Mouse (Mus musculus) hindbrain, embryonic 15.5 days (tissue): Measurements from ENCODE around the gene Rhob. TPM values are rescaled to one million over a fixed set of nuclear protein-coding genes. Genes with fewer than 3 reads are reported as not detected.
A peak's percentile ranks its signal among the peaks of the same experiment; 100 is the strongest.

ENCODE experiments used
- ATAC-seq: fragments of 200-750 bp; cut with Nextera tagmentation; 2 replicates; pipeline ENCODE4 v1.8.0; 2017; ENCODE audit warnings: low read depth, moderate number of reproducible peaks, moderate TSS enrichment; ENCODE audit not compliant: low FRiP score
- H3K27ac ChIP-seq: fragments of 300-500 bp; sonication (generic); replicated peaks from 2 replicates; pipeline ENCODE4 v1.5.1; 2015; ENCODE audit warnings: mild to moderate bottlenecking, inconsistent platforms
- H3K27me3 ChIP-seq: fragments of 300-500 bp; sonication (generic); 2 replicates; pipeline ENCODE4 v1.6.1; 2015; ENCODE audit warnings: control low read depth, inconsistent platforms
- H3K36me3 ChIP-seq: fragments of 300-500 bp; sonication (generic); 2 replicates; pipeline ENCODE4 v1.6.1; 2015; ENCODE audit warnings: control low read depth, inconsistent platforms
- H3K4me1 ChIP-seq: fragments of 300-500 bp; sonication (generic); replicated peaks from 2 replicates; pipeline ENCODE4 v1.6.1; 2015; ENCODE audit warnings: control low read depth, inconsistent platforms
- H3K4me2 ChIP-seq: fragments of 300-500 bp; sonication (generic); 2 replicates; pipeline ENCODE4 v1.6.1; 2015; ENCODE audit warnings: moderate library complexity, mild to moderate bottlenecking, inconsistent platforms
- H3K4me3 ChIP-seq: fragments of 300-500 bp; sonication (generic); 2 replicates; pipeline ENCODE4 v1.5.1; 2015; ENCODE audit warnings: mild to moderate bottlenecking, inconsistent platforms
- H3K9ac ChIP-seq: fragments of 300-500 bp; sonication (generic); 2 replicates; pipeline ENCODE4 v1.6.1; 2015; ENCODE audit warnings: inconsistent platforms
- H3K9me3 ChIP-seq: fragments of 300-500 bp; sonication (generic); 2 replicates; pipeline ENCODE4 v1.6.1; 2016; ENCODE audit warnings: control low read depth, inconsistent platforms
- WGBS: fragments of 180-500 bp; shearing (Covaris S2); methylation state at CpG from one replicate; pipeline ENCODE4 v1.1.7; 2015; 5-methylcytosine and 5-hydroxymethylcytosine counted together
- polyA plus RNA-seq: library from polyadenylated mRNA; unstranded; fragments of >200 nt; fragmentation: Nextera tagmentation; extraction: Ambion mirVana; gene quantifications from 2 replicates; pipeline ENCODE4 v1.2.1, GENCODE M21; 2015

The Rhob gene
- polyA plus RNA-seq, 1 experiment from 2014 or later = 103 TPM

DNA sequence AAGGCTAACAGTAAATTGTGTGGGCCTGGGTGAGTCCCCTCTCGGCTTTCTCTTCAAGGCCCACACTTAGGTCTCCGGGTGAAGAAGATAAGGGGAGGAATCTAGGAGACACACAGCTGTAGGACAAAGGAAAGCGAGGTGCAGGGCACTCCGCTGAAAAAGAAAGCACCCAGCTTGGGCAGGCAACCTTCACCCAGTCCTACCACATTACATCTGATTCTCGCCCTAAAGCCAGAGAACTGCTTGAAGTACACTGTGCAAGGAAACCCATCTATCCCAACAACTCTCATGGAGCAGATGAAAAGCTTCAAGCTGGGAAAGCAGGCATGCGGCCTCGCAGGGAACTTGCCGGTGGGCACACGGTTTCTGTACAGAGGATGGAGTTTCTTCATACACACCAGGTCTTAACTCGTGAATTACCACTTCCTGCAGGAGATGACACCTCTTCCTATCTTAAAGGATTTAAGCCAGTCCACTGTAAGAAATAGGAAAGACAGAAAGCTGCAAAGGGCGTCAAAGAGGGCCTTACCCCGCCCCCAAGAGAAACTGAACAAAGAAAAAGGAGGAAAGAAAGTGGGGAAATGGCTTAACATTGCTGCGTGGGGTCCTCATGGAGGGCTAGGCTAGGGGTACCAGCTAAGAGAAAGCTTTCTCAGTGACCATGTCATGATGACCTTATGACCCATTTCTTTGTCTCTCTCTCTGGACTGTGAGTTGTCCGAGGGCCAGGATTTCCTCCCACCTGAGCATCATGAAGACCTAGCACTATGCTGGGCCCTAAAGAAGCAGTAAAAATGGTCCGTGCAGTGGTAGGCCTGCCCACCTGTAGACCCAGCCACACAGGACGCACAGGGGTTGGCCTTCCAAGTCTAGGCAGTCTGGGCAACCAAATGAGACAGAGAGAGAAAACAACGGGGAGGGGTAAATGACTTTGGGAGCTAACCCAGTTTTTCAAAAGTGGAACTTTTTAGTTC lies 1.1 kb upstream of the Rhob start:
- Histone ChIP-seq H3K27ac (peak overlapping the region; percentile 100), H3K4me3 (peak overlapping the region; percentile 86), H3K36me3 (no peaks in the 10 kb centered on the region), H3K9me3 (no peaks in the 10 kb centered on the region), H3K27me3 (no peaks in the 10 kb centered on the region), H3K9ac (peak overlapping the region; percentile 64), H3K4me1 (peaks cover 33% of the 10 kb centered on the region), H3K4me2 (peak overlapping the region; percentile 84)
- WGBS = 41% methylated on average over 17 of the region's 17 CpGs
- no peak for ATAC-seq

DNA sequence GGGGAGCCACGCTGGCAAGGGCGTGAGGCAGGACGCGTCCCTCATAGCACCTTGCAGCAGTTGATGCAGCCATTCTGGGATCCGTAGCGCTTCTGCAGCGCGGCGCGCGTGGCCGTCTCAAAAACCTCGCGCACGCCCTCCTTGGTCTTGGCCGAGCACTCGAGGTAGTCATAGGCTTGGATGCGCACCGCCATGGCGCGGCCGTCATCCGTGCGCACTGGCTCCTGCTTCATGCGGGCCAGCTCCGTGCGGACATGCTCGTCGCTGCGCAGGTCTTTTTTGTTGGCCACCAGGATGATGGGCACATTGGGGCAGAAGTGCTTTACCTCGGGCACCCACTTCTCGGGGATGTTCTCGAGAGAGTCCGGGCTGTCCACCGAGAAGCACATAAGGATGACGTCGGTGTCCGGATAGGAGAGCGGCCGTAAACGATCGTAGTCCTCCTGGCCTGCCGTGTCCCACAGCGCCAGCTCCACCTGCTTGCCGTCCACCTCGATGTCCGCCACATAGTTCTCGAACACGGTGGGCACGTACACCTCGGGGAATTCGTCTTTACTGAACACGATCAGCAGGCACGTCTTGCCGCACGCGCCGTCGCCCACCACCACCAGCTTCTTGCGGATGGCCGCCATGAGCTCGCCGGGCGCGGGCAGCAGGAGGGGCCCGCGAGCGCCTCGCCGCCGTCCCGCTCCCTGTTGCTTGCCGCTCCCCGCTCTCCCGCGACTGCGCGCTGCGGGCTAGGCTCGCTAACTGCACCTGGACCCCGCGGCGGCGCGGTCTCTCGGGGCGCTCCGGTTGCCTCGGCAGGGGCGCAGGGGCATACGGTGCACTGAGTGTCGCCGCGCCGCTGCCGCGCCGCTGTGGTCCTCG lies 573 bp downstream of the Rhob start:
- ATAC-seq = peak; percentile 72
- H3K9me3 ChIP-seq = no peaks in the 10 kb centered on the region
- under 1% methylated on average over 97 of the region's 99 CpGs for WGBS

DNA sequence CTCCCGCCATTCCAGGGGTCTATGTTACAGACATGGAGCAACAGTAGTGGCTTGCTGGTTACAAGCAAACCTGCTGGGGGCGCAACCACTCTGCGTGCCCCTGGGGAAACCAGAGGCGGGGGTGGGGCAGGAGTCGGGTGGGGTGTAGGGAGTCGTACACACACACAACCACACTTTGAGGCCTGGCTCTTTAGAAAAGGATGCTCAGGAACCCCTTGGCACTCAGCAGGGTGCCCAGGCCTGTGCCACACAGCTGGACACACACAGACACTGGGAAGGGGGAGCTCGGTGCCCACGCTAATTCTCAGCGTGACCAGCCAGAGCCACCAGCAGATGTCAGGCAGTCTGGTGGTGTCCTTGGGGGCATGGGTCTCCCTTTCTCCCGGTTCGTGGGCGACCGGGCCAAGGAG lies 1.2 kb downstream of the Rhob start:
- 0 out of 2 replicates have a peak, but pooled peaks have one; percentile 0 for ATAC-seq
- Histone ChIP-seq H3K4me3 (peak overlapping the region; percentile 86), H3K27ac (peak overlapping the region; percentile 100), H3K27me3 (no peaks in the 10 kb centered on the region), H3K4me2 (peak overlapping the region; percentile 84), H3K4me1 (peaks cover 36% of the 10 kb centered on the region), H3K36me3 (no peaks in the 10 kb centered on the region), H3K9me3 (no peaks in the 10 kb centered on the region), H3K9ac (peak overlapping the region; percentile 98)
- WGBS = 0% methylated on average over 12 of the region's 13 CpGs

More for the DNA sequence above, 573 bp downstream of the Rhob start:
- no peaks in the 10 kb centered on the region for H3K36me3 ChIP-seq
- H3K27me3 ChIP-seq = no peaks in the 10 kb centered on the region
- H3K4me3 ChIP-seq = peak overlapping the region; percentile 86
- peaks cover 36% of the 10 kb centered on the region for H3K4me1 ChIP-seq
- peak overlapping the region; percentile 84 for H3K4me2 ChIP-seq
- H3K27ac ChIP-seq = peak overlapping the region; percentile 100
- H3K9ac ChIP-seq = peak overlapping the region; percentile 98

DNA sequence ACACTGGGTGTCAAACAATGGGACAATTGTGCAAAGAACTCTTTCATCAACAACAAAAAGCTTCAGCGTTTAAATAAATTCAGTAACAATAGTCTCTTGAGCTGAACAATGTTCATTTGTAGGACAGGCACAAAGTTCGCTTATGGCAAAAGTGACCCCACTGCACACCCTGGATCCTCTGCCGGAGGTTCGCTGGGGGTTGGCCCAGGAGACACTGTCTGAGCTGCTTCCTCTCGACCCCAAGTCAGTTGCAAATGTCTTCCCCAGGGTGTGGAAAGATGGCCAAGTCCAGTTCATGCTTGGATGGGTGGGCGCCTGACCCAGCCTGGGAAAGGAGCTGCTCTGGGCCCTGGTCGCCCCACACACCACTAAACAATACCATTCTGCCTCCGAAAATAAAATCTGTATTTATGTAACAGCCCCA lies 1.6 kb downstream of the Rhob start:
- peak overlapping the region; percentile 98 for H3K9ac ChIP-seq
- peak overlapping the region; percentile 100 for H3K27ac ChIP-seq
- no peaks in the 10 kb centered on the region for H3K27me3 ChIP-seq
- H3K4me1 ChIP-seq = peaks cover 36% of the 10 kb centered on the region
- H3K4me2 ChIP-seq = peak overlapping the region; percentile 84
- H3K4me3 ChIP-seq = peak overlapping the region; percentile 86
- no peak for ATAC-seq
- no peaks in the 10 kb centered on the region for H3K36me3 ChIP-seq
- H3K9me3 ChIP-seq = no peaks in the 10 kb centered on the region
- WGBS = 3% methylated on average over 8 of the region's 8 CpGs

DNA sequence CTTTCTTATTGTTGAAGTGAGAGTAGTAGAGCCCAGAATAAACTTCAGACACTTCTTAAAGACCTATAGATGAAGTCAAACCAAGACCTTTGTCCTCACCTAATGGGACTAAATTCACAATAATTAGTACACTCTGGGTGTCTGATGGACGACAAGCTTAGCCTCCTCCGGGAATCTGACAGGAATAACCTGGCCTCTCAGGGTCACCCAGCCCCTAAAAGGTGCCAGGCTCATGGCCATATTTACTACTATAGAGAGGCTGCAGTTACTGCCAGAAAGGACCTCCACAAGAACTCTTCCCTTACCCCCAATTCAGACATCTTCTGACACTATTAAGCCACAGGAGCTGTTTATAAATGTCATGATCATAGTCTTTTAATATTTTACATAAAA lies 2.5 kb downstream of the Rhob start:
- H3K4me1 ChIP-seq = peaks cover 36% of the 10 kb centered on the region
- no peaks in the 10 kb centered on the region for H3K9me3 ChIP-seq
- ATAC-seq = no peak
- peak overlapping the region; percentile 98; the same call in 1 of the 2 replicates for H3K9ac ChIP-seq
- 11% methylated on average over 2 of the region's 2 CpGs for WGBS
- H3K27ac ChIP-seq = no peak overlapping the region
- H3K27me3 ChIP-seq = no peaks in the 10 kb centered on the region
- no peaks in the 10 kb centered on the region for H3K36me3 ChIP-seq
- peak overlapping the region; percentile 84 for H3K4me2 ChIP-seq
- peak overlapping the region; percentile 86 for H3K4me3 ChIP-seq

DNA sequence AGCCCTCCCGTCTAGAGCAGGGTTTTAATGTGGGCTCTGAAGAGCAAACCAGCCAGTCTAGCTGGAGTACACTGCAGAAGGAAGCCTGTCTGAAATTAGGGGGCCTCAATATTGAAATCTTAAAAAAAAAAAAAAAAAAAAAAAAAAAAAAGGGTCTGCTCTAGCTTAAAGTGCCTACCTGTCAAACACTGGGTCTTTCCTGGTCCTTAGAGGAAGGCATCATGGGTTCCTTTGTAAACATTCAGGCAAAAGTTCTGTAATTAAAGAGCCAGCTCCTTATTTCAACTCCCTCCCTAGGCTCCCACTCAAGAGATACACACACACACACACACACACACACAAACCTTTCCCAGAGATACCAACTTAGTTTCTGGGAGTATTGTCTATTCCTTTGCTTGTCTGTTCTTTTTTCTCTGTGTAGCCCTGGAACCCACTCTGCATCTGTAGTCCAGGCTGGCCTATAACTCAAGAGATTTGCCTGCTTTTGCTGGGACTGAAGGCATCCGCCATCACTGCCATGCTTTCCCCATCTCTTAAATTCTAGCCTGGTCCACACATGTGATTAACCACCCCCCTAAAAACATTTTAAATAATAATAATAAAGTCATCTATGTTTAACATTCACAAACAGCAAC lies 3.0 kb downstream of the Rhob start:
- Histone ChIP-seq H3K27ac (peak overlapping the region; percentile 60), H3K9me3 (no peaks in the 10 kb centered on the region), H3K4me3 (peak overlapping the region; percentile 86), H3K4me1 (peaks cover 36% of the 10 kb centered on the region), H3K9ac (peak overlapping the region; percentile 3), H3K36me3 (no peaks in the 10 kb centered on the region), H3K4me2 (peak overlapping the region; percentile 84), H3K27me3 (no peaks in the 10 kb centered on the region)
- no peak for ATAC-seq
- 41% methylated on average over 2 of the region's 2 CpGs for WGBS

DNA sequence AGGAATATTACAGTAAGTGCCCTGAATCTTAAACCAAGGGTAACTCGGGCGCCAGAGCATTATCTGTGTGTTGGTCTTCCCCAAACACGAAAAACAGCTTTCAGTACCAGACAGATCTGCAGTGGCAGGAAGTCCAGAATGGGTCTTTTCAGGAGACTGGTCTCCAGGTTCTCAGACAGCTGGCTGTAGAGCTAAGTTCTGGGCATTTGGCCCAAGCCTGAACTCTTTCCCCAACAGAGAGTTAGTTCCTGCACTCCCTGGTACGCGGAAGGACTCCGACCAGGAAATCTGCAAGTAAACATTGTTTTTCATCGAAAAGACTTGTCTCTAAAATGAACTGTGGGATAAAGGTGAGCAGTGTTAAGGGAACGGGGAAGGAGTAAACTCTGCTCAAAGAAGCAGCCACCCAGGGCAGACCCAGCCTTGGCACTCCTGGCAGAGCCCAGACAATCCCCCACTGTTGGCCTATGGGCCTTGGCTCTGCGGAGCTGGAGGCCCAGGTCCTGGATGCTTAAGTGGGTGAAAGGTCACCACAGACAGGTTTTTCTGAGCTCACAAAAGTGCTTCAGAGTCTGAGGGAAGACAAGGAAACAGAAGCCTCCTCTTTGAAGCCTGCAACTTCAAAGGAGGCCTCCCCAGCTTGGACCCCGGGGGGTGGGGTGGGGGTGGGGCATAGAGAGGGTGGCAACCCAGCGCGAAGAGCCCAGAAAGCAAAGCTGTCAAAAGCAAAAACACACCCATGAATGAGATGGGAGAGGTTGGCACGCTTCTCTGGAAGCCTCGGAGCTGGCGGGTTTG lies 3.7 kb downstream of the Rhob start:
- peak overlapping the region; percentile 86 for H3K4me3 ChIP-seq
- H3K27ac ChIP-seq = peak overlapping the region; percentile 60
- 20% methylated on average over 15 of the region's 15 CpGs for WGBS
- no peaks in the 10 kb centered on the region for H3K27me3 ChIP-seq
- H3K9ac ChIP-seq = peak overlapping the region; percentile 3; the same call in 1 of the 2 replicates
- no peaks in the 10 kb centered on the region for H3K36me3 ChIP-seq
- ATAC-seq = no peak
- peaks cover 30% of the 10 kb centered on the region for H3K4me1 ChIP-seq
- H3K9me3 ChIP-seq = no peaks in the 10 kb centered on the region
- peak overlapping the region; percentile 84 for H3K4me2 ChIP-seq

DNA sequence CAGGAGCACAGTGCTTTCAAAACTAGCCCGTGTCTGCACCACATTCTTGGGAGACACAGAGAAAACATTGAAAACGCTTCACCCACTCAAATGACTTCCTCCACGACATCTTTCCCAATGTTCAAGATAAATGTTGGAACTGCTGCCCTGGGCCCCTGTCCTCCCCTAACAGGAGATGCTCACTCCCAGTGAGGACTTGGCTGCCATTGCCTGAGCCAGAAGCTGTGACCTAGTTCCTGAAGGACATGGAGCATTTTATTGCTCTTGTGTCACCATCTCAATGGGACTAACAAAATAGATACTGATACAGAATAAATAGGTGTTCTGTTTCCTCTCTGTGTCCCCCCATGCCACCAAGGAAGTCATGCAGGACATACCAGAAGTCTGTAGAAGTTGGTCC lies 5.1 kb downstream of the Rhob start:
- WGBS = 92% methylated on average over 3 of the region's 3 CpGs
- peaks cover 22% of the 10 kb centered on the region for H3K4me1 ChIP-seq
- H3K36me3 ChIP-seq = no peaks in the 10 kb centered on the region
- H3K9me3 ChIP-seq = no peaks in the 10 kb centered on the region
- no peak overlapping the region for H3K9ac ChIP-seq
- H3K4me2 ChIP-seq = no peak overlapping the region
- H3K27me3 ChIP-seq = no peaks in the 10 kb centered on the region
- H3K27ac ChIP-seq = no peak overlapping the region
- H3K4me3 ChIP-seq = no peak overlapping the region
- no peak for ATAC-seq

DNA sequence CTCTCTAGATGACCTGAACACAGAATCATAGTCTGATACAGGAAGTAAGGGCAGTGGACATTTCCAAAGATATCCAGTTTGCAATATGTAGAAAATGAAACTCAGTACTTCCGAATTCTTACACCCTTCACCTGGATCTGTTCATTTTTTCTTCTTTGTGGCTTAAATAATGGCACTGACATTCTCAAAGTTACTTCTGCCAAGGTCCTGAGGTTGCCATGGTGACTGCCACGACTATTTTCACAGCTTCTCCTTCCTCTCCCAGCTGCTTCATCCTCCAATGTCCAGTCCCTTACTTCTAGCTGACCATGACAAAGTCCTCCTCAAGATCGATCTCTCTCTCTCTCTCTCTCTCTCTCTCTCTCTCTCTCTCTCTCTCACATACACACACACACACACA lies 6.4 kb downstream of the Rhob start:
- ATAC-seq = no peak
- no peak overlapping the region for H3K4me3 ChIP-seq
- H3K9me3 ChIP-seq = no peaks in the 10 kb centered on the region
- no peaks in the 10 kb centered on the region for H3K36me3 ChIP-seq
- no peak overlapping the region for H3K4me2 ChIP-seq
- H3K27ac ChIP-seq = no peak overlapping the region
- no peaks in the 10 kb centered on the region for H3K27me3 ChIP-seq
- H3K4me1 ChIP-seq = peaks cover 22% of the 10 kb centered on the region
- 53% methylated on average over 3 of the region's 3 CpGs for WGBS
- H3K9ac ChIP-seq = no peak overlapping the region

DNA sequence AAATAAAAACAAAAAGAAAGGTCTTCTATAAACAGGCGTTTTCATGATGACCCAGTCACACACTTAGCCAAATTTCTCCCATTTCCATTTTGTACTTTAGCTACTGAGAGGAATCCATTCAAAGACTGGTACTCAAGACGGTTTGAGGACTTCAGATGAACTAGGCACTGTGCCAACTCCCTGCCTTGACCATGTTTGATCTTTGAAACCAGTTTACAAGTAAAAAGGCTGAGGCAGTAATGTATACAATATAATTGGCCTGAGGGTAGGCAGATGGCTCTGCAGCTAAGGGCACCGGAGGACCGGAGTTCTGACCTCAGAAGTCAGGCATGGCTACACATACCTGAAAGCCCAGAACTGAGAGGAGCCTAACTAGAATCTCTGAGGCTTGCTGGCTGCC lies 10.7 kb downstream of the Rhob start:
- H3K9me3 ChIP-seq = no peaks in the 10 kb centered on the region
- no peak overlapping the region for H3K9ac ChIP-seq
- H3K4me2 ChIP-seq = no peak overlapping the region
- no peak overlapping the region for H3K4me3 ChIP-seq
- no peaks in the 10 kb centered on the region for H3K27me3 ChIP-seq
- no peak for ATAC-seq
- no peak overlapping the region for H3K27ac ChIP-seq
- 53% methylated on average over 4 of the region's 4 CpGs for WGBS
- H3K36me3 ChIP-seq = no peaks in the 10 kb centered on the region
- H3K4me1 ChIP-seq = no peaks in the 10 kb centered on the region; the same call in 1 of the 2 replicates

DNA sequence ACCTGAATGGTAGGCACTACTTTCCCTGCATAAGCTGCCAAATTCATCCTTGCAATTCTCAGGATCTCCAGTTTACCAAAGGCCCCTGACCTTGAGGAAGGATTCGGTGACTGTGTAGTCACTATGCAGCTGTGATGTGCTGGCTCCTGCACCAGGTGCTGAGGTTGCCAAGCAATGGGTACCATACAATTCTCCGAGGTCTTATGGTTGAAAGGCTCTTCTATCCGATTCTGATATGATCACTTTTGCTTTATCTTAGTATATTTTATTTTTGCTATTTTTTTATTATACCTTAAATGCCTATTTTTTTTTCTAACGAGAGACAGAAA lies 11.2 kb downstream of the Rhob start:
- Histone ChIP-seq H3K27me3 (no peaks in the 10 kb centered on the region), H3K36me3 (no peaks in the 10 kb centered on the region), H3K27ac (no peak overlapping the region), H3K4me1 (no peaks in the 10 kb centered on the region; the same call in 1 of the 2 replicates), H3K4me2 (no peak overlapping the region), H3K9ac (no peak overlapping the region), H3K4me3 (no peak overlapping the region), H3K9me3 (no peaks in the 10 kb centered on the region)
- no peak for ATAC-seq
- 80% methylated on average over 4 of the region's 4 CpGs for WGBS
